Mouse (Mus musculus) urinary bladder, postnatal 14 days (tissue): ENCODE measurements around the gene Park7.

Source experiments
- DNase-seq: peaks from one replicate; pipeline ENCODE4 v3.0.0; 2021; ENCODE audit warnings: low spot score

Park7 gene

GRCm38 (mm10) chr4:150872681-150873080 is 41.6 kb downstream of the Park7 start:
- DNase-seq = no peak

- peak; percentile 33 for DNase-seq
These were observed 42.0 kb downstream of the Park7 start for GRCm38 (mm10) chr4:150872139-150872651.

- peak; percentile 73 for DNase-seq
These were observed 42.7 kb downstream of the Park7 start for GRCm38 (mm10) chr4:150871392-150872138.

GRCm38 (mm10) chr4:150870963-150871391 is 43.3 kb downstream of the Park7 start:
- DNase-seq = peak; percentile 58

GRCm38 (mm10) chr4:150869276-150870197 is 44.7 kb downstream of the Park7 start:
- no peak for DNase-seq

GRCm38 (mm10) chr4:150868859-150869258 is 45.4 kb downstream of the Park7 start:
- DNase-seq = no peak

GRCm38 (mm10) chr4:150868161-150868560 is 46.1 kb downstream of the Park7 start:
- DNase-seq = no peak

- no peak for DNase-seq
These were observed 47.7 kb downstream of the Park7 start for GRCm38 (mm10) chr4:150866494-150866893.

- DNase-seq = no peak
These were observed 48.2 kb downstream of the Park7 start for GRCm38 (mm10) chr4:150866069-150866468.

- DNase-seq = peak; percentile 29
These were observed 48.9 kb downstream of the Park7 start for GRCm38 (mm10) chr4:150865371-150865770.

GRCm38 (mm10) chr4:150862626-150863375 is 51.4 kb downstream of the Park7 start:
- DNase-seq = no peak

- DNase-seq = no peak
These were observed 53.1 kb downstream of the Park7 start for GRCm38 (mm10) chr4:150861161-150861560.

- peak; percentile 54 for DNase-seq
These were observed 53.7 kb downstream of the Park7 start for GRCm38 (mm10) chr4:150860526-150860925.

GRCm38 (mm10) chr4:150855346-150855745 is 58.9 kb downstream of the Park7 start:
- peak; percentile 37 for DNase-seq

GRCm38 (mm10) chr4:150854839-150855246 is 59.4 kb downstream of the Park7 start:
- peak; percentile 97 for DNase-seq

- DNase-seq = peak; percentile 27
These were observed 60.4 kb downstream of the Park7 start, which contains the start of gene Errfi1 for GRCm38 (mm10) chr4:150853680-150854461. Gene Errfi1 (plus strand): TSS chr4:150853919.

GRCm38 (mm10) chr4:150852479-150852878 is 61.8 kb downstream of the Park7 start:
- peak; percentile 63 for DNase-seq

GRCm38 (mm10) chr4:150852045-150852444 is 62.2 kb downstream of the Park7 start:
- no peak for DNase-seq

GRCm38 (mm10) chr4:150850893-150851292 is 63.3 kb downstream of the Park7 start:
- DNase-seq = no peak

- DNase-seq = no peak
These were observed 64.3 kb downstream of the Park7 start for GRCm38 (mm10) chr4:150849964-150850363.
